Mouse (Mus musculus) limb, embryonic 11.5 days (tissue): ENCODE results near the gene Lrig2. TPM values are rescaled to one million over a fixed set of nuclear protein-coding genes. Genes with fewer than 3 reads are reported as not detected.

Source experiments
- ATAC-seq: fragments of 200-750 bp; cut with Nextera tagmentation; 2 replicates; pipeline ENCODE4 v1.8.0; 2017; ENCODE audit warnings: low read depth; ENCODE audit not compliant: insufficient number of reproducible peaks, low FRiP score, low TSS enrichment
- DNase-seq: peaks from one replicate; pipeline ENCODE4 v3.0.0-alpha.2; 2015; ENCODE audit warnings: low spot score
- H3K27ac ChIP-seq: fragments of 300-500 bp; sonication (generic); replicated peaks from 2 replicates; pipeline ENCODE4 v1.5.1; 2014; ENCODE audit warnings: low read depth, mild to moderate bottlenecking, low read length
- H3K27me3 ChIP-seq: fragments of 300-500 bp; sonication (generic); 2 replicates; pipeline ENCODE4 v1.6.1; 2014; ENCODE audit warnings: mild to moderate bottlenecking, low read length, mixed read lengths; ENCODE audit not compliant: control insufficient read depth, insufficient read depth
- H3K36me3 ChIP-seq: fragments of 300-500 bp; sonication (generic); 2 replicates; pipeline ENCODE4 v1.6.1; 2014; ENCODE audit warnings: mild to moderate bottlenecking, low read length, moderate library complexity, mixed read lengths; ENCODE audit not compliant: control insufficient read depth, insufficient read depth
- H3K4me1 ChIP-seq: fragments of 300-500 bp; sonication (generic); 2 replicates; pipeline ENCODE4 v1.6.1; 2014; ENCODE audit warnings: low read length, mixed read lengths; ENCODE audit not compliant: control insufficient read depth, insufficient read depth
- H3K4me2 ChIP-seq: fragments of 300-500 bp; sonication (generic); 2 replicates; pipeline ENCODE4 v1.6.1; 2014; ENCODE audit warnings: low read depth, mild to moderate bottlenecking, moderate library complexity; ENCODE audit not compliant: severe bottlenecking
- H3K4me3 ChIP-seq: fragments of 300-500 bp; sonication (generic); 2 replicates; pipeline ENCODE4 v1.5.1; 2014; ENCODE audit warnings: low read depth, low read length
- H3K9ac ChIP-seq: fragments of 300-500 bp; sonication (generic); 2 replicates; pipeline ENCODE4 v1.6.1; 2014; ENCODE audit warnings: mild to moderate bottlenecking, low read length
- H3K9me3 ChIP-seq: fragments of 300-500 bp; sonication (generic); 2 replicates; pipeline ENCODE4 v1.6.1; 2016; ENCODE audit warnings: low read length; ENCODE audit not compliant: control insufficient read depth
- WGBS: fragments of 180-500 bp; shearing (Covaris S2); extraction: QIAGEN DNeasy Blood & Tissue Kit; methylation state at CpG from one replicate; pipeline ENCODE4 v1.1.7; 2014; 5-methylcytosine and 5-hydroxymethylcytosine counted together
- polyA plus RNA-seq: library from polyadenylated mRNA; unstranded; fragments of >200 nt; fragmentation: Nextera tagmentation; extraction: Ambion mirVana; gene quantifications from 2 replicates; pipeline ENCODE4 v1.2.1, GENCODE M21; 2014

The Lrig2 gene
- polyA plus RNA-seq, 1 experiment from 2014 or later: 23.1 TPM

DNA sequence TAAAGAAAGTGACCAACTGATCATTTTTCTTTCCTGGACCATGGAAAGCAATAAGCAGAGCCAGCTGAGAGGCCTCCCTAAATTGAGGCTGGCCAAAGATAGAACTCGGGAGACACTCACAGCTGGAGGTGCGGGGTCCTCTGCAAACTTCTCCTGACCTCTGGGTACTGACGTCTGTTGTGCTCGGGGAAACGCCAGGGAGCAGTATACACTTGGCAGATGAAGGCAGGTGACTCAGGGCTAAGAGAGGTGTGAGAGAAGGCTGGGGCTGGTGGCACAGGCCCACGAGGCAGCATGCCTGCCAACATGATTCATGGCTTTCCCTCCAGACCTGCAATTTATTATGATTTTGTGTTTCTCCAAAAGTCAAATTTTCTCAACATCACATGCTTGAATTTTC, 66.1 kb downstream of the Lrig2 start:
- H3K9ac ChIP-seq: no peak overlapping the region
- H3K36me3 ChIP-seq: no peaks in the 10 kb centered on the region
- H3K4me3 ChIP-seq: no peak overlapping the region
- no peak overlapping the region for H3K4me2 ChIP-seq
- no peaks in the 10 kb centered on the region for H3K9me3 ChIP-seq
- H3K27me3 ChIP-seq: no peaks in the 10 kb centered on the region
- H3K4me1 ChIP-seq: peaks cover 3% of the 10 kb centered on the region; the same call in 1 of the 2 replicates
- H3K27ac ChIP-seq: no peak overlapping the region
- ATAC-seq: no peak
- DNase-seq: no peak
- 39% methylated on average over 6 of the region's 6 CpGs for WGBS

GRCm38 (mm10) chr3:104444946-104445460, 66.7 kb downstream of the Lrig2 start:
- ATAC-seq: no peak

DNA sequence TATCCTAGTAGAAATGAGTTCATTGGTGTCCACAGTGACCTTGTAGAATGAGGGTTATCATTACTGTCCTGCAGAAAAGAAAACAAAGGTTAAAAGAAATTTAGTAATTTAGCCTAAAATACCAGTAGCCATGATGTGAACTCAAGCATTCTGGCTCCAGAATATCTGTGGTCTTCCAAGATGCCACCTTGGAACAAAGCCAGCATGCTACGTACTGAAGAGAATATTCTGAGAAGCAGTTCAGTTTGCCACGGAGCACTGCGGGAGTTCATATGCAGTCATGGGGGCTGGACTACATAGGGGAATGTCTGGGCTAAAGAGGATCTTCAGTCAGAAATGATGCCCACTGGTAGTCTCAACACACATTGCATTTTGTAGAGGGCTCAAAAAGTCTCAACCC, 67.6 kb downstream of the Lrig2 start:
- H3K4me1 ChIP-seq: peaks cover 3% of the 10 kb centered on the region; the same call in 1 of the 2 replicates
- H3K27me3 ChIP-seq: no peaks in the 10 kb centered on the region
- no peak overlapping the region for H3K9ac ChIP-seq
- H3K4me3 ChIP-seq: no peak overlapping the region
- H3K27ac ChIP-seq: no peak overlapping the region
- H3K36me3 ChIP-seq: no peaks in the 10 kb centered on the region
- no peaks in the 10 kb centered on the region for H3K9me3 ChIP-seq
- no peak overlapping the region for H3K4me2 ChIP-seq
- 96% methylated on average over 3 of the region's 3 CpGs for WGBS
- DNase-seq (no peak), ATAC-seq (no peak)

More at GRCm38 (mm10) chr3:104444946-104445460, 66.7 kb downstream of the Lrig2 start:
- 69% methylated on average over 3 of the region's 3 CpGs for WGBS
- no peak overlapping the region for H3K27ac ChIP-seq
- H3K9me3 ChIP-seq: no peaks in the 10 kb centered on the region
- H3K27me3 ChIP-seq: no peaks in the 10 kb centered on the region
- H3K4me3 ChIP-seq: no peak overlapping the region
- H3K4me1 ChIP-seq: peaks cover 3% of the 10 kb centered on the region; the same call in 1 of the 2 replicates
- no peak for DNase-seq
- no peaks in the 10 kb centered on the region for H3K36me3 ChIP-seq
- no peak overlapping the region for H3K9ac ChIP-seq
- no peak overlapping the region for H3K4me2 ChIP-seq

GRCm38 (mm10) chr3:104442357-104442756, 69.4 kb downstream of the Lrig2 start:
- WGBS: 36% methylated on average over 5 of the region's 5 CpGs
- DNase-seq (peak; percentile 33), ATAC-seq (peak; percentile 10; the same call in 1 of the 2 replicates)
- Histone ChIP-seq H3K27me3 (no peaks in the 10 kb centered on the region), H3K36me3 (no peaks in the 10 kb centered on the region), H3K4me2 (0 out of 2 replicates have a peak overlapping the region, but pooled peaks have one; percentile 29), H3K4me3 (no peak overlapping the region), H3K9ac (peak overlapping the region; percentile 56), H3K27ac (no peak overlapping the region), H3K9me3 (no peaks in the 10 kb centered on the region), H3K4me1 (peaks cover 3% of the 10 kb centered on the region; the same call in 1 of the 2 replicates)

- peak; percentile 88 for ATAC-seq
- H3K36me3 ChIP-seq: no peaks in the 10 kb centered on the region
- peak overlapping the region; percentile 17; the same call in 1 of the 2 replicates for H3K4me3 ChIP-seq
- peak; percentile 98 for DNase-seq
- no peak overlapping the region for H3K27ac ChIP-seq
- H3K9ac ChIP-seq: peak overlapping the region; percentile 56
- H3K27me3 ChIP-seq: no peaks in the 10 kb centered on the region
- H3K9me3 ChIP-seq: no peaks in the 10 kb centered on the region
- peaks cover 3% of the 10 kb centered on the region; the same call in 1 of the 2 replicates for H3K4me1 ChIP-seq
- H3K4me2 ChIP-seq: peak overlapping the region; percentile 29; the same call in 1 of the 2 replicates
- WGBS: 14% methylated on average over 15 of the region's 15 CpGs
Observed at GRCm38 (mm10) chr3:104441870-104442283, 69.8 kb downstream of the Lrig2 start.

- peak; percentile 27 for DNase-seq
- ATAC-seq: no peak
- Histone ChIP-seq H3K4me1 (peaks cover 3% of the 10 kb centered on the region; the same call in 1 of the 2 replicates), H3K9me3 (no peaks in the 10 kb centered on the region), H3K9ac (peak overlapping the region; percentile 56), H3K4me3 (no peak overlapping the region), H3K27ac (no peak overlapping the region), H3K27me3 (no peaks in the 10 kb centered on the region), H3K36me3 (no peaks in the 10 kb centered on the region), H3K4me2 (peak overlapping the region; percentile 29; the same call in 1 of the 2 replicates)
- WGBS: 66% methylated on average over 7 of the region's 7 CpGs
Observed at GRCm38 (mm10) chr3:104441435-104441834, 70.3 kb downstream of the Lrig2 start.

GRCm38 (mm10) chr3:104438777-104439176, 72.9 kb downstream of the Lrig2 start:
- Histone ChIP-seq H3K36me3 (no peaks in the 10 kb centered on the region), H3K4me3 (no peak overlapping the region), H3K4me2 (no peak overlapping the region), H3K9me3 (no peaks in the 10 kb centered on the region), H3K27me3 (no peaks in the 10 kb centered on the region), H3K27ac (no peak overlapping the region), H3K9ac (no peak overlapping the region), H3K4me1 (peaks cover 3% of the 10 kb centered on the region; the same call in 1 of the 2 replicates)
- ATAC-seq (no peak), DNase-seq (no peak)
- WGBS: 87% methylated on average over 1 of the region's 1 CpGs

DNA sequence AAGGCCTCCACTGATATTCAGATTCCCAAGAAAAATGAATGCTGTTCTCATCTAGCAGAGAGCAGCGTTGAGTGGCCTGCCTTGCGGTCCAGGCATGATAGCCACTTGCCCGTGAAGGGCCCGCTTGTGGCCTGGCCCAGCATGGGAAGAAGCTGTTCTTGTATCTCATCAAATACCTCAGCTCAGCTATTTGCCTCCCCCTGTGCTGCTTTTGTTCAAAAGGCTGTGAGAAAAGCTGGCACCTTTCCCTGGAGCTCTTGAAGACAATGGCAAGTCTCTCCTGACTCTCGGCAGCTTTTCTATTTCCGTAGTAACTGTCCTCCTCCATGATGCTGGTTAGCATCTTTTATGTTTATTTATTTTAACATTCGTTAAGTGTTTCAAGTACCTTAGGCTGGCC, 74.1 kb downstream of the Lrig2 start:
- Histone ChIP-seq H3K4me2 (no peak overlapping the region), H3K27ac (no peak overlapping the region), H3K36me3 (no peaks in the 10 kb centered on the region), H3K4me1 (peaks cover 3% of the 10 kb centered on the region; the same call in 1 of the 2 replicates), H3K9me3 (no peaks in the 10 kb centered on the region), H3K27me3 (no peaks in the 10 kb centered on the region), H3K9ac (no peak overlapping the region), H3K4me3 (no peak overlapping the region)
- ATAC-seq (no peak), DNase-seq (no peak)
- WGBS: 85% methylated on average over 7 of the region's 7 CpGs
